Mouse (Mus musculus) right cerebral cortex, adult 2 months (tissue): ENCODE data around the gene Jmjd1c.
A peak's percentile ranks its signal among the peaks of the same experiment; 100 is the strongest.
"Not testable (repeated sequence)": the region's sequence is repeated elsewhere in the genome, so short reads cannot be mapped to it uniquely, and the experiment has no call there.

Source experiments
- DNase-seq, 2 experiments: peaks; one replicate each; pipeline ENCODE4 v3.0.0; 2021 to 2022; ENCODE audit warnings: low spot score in 2 of 2

The Jmjd1c gene

DNA sequence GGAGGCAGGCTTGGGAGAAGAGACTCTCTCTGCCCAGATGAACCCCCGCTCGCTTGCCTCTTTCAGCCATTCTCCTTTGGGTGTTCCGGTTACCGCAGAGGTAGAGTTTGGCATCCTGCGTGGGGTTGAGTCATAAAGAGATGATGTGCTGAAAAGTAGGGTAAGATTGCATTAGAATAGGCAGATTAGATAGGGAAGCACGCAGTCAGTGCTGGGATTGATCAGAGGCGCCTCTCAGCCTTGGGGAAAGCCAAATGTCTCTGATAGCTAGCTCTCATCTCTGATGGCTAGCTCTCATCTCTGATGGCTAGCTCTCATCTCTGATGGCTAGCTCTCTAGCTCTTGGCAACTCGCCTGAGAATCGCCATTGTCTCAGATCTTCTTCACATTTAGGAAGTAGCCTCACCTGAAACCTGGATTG is 4.9 kb downstream of the Jmjd1c start:
- DNase-seq: peak; percentile 58 to 62

DNA sequence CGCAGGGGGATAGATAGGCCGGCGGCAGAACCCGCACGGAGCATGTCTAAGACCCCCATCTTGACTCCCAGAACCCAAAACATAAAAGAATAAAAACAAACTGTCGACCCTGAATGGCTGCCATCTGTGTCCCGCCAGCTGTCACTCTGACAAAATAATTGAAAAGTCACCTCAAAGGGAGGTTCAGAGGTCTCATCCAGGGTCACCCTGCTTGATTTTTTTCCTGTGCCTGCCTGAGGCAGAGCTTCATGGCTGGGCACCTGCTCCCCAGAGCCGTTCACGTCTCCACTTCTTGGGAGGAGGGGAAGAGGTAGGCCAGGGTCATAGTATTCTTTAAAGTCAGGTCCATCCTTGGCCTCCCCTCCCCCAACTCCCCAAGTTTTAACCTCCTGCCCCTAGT is 8.6 kb downstream of the Jmjd1c start:
- no peak for DNase-seq

DNA sequence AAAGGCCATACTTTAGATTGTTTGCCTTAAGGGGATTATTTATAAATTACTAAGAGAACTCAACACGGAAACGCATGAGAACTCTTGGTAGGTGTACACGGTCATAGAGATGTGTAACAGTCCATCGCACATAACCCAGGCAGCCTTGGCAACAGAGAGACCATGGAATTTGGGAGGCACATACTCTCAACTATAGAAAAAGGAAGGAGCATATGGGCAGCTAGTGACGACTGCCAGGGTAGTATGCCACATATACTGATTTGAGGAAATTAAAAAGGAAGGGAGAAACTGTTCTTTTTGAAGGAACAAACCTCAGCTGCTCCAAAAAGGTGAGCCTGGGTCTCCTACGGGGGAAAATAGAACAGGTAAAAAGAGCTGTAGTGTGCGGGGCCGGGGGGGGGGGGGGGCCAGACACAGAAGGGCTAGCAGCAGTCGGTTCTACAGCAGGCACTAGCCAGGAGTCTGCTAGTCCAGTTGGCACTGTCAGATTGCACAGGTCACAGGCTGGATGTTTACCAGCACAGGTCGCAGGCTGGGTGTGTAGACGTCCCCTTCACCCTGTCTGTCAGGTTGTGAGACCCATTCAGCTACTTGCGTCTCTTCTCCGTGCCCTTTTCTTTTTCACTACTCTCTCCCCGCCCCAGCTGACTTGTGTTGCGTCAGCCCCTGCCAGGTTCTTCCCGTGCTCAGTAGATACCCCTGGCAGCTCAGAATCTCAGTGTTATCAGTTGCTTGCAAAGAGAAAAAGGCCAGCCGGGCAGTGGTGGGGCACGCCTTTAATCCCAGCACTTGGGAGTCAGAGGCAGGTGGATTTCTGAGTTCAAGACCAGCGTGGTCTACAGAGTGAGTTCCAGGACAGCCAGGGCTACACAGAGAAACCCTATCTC is 9.6 kb downstream of the Jmjd1c start:
- no peak for DNase-seq

DNA sequence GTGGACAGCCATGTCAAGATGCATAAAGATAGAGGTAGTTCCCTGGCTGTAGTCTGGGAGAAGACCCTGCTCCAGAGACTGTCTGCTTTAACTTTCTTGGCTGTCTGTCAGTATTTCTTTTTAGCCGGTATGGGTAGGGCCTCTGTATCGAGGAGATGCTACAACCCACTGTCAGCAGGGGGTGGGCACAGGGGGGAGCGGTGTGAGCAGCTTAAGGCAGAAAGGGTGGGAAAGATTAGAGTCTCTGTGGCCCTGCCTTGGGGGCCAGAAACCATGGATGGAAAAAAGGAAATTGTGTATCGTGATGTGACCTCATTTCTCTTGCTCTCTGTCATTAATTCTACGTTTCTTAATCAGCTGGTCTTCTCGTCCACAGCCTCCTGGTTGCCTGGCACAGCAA is 10.5 kb downstream of the Jmjd1c start:
- no peak for DNase-seq

DNA sequence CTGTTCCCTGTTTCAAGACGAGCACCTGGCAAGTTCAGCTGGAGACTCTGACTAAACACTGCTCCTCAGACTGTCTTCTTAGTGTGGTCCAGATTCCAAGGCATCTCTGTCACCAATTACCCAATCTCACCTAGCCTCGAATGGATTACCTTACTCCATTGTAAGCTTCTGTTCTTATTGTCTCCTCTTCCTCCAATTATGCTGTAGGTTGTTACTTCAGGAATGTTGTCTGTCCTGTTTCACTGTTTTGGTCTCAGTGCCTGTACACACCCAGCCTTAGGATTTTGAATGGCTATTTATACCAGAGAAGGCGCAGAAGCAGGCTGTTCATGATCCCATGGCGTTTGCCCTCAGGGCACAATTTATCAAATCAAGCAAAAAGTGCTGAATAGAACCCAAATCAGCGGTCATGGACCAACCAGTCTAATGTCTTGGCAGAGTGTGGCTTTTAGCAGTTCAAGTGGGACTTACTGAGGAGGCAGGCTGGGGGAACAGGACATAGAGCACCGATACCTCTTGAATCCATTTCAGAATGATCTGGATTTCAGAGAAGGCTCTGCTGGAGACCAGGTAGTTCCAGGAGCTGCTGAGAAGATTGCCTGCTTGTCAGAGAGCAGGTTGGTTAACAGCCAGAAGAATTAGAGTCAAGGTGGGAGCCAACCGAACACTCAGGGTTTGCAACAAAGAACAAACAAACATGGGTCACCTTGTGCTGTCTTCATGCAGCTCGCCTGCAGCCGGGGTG is 11.3 kb downstream of the Jmjd1c start:
- no peak for DNase-seq

DNA sequence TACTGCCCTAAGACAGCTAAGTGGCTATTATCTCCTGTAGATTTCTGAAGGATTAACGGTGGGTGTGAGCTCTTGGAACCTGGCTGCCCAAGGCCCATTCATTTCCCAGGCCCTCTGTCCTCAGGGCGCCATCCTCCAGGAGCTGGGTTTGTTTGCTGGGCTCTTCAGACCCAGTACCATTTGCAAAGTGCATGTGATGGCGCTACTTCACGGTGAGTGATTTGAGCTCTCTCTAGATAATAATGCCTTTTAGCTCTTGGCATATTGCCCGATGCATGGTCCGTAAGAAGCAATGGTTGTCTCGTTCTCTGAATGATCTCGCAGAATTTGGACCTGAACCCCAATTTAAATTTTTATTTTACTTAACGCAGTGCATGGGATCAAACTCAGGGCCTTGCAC is 12.2 kb downstream of the Jmjd1c start:
- no peak for DNase-seq

DNA sequence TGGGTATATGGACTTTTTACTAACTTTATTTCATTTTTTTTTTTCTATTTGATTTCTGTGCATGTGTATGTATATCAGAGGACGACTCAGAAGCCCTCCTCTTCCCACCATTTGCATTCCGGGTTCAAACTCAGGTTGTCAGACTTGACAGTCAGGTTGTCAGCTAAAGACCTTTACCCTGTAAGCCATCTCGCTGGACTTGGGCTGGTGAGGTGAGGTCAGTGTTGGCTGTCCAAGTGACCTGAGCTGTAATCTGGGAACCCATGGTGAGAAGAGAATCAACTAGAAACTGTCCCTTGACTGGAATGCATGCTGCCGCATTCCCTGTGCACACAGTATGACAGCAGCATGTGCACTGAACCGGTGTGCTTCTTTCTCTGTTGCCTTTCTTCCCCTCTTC is 13.7 kb downstream of the Jmjd1c start:
- DNase-seq: no peak

DNA sequence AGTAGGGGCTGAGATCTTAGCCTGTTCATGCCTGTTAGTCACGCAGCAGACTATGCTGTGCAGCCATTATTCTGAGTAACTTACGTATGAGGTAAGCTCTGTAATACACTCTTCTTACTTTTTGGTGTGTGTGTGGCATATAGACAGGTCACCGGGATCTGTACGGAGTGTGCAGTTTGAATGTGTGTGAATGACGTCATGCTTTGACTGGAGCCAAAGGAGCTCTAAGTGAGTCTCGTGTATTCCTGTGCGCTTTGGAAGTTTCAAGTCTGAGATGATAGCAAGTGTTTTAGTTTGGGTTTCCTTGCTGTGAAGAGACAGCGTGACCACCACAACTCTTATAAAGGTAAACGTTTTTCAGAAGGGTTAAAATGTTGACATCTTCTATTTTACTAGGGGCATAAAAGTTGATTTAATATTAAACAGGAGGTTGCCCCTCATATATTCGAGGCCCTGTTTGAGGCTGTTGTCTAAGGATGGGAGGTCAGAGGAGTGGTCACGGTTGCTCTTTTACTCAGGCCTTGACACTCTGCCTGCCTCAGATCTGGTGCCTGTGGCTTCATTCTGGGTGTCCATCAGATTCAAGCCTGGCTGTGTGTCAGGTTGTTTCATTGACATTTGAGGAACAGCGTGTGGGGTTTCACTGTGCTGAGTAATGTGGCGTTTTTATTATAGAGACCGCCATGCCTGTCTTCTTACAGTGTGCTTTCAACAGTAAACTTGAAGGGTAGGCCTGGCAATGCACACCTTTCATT is 15.3 kb downstream of the Jmjd1c start:
- no peak for DNase-seq

DNA sequence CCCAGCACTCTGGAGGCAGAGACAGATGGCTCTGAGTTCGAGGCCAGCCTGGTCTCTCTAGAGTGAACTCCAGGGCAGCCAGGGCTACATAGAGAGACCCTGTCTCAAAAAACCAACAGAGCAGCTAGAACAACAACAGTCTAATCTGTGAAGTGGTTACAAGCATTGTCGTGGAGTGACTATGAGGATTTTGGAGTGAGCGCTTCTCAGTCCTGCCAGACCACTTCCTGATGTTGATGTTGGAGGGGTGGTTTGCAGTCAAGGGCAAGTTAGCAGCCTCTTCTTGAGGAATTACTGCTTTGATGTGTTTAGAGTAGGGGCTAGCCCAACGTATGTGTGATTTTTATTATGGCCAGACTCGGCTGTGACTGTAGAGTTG is 15.9 kb downstream of the Jmjd1c start:
- no peak for DNase-seq

DNA sequence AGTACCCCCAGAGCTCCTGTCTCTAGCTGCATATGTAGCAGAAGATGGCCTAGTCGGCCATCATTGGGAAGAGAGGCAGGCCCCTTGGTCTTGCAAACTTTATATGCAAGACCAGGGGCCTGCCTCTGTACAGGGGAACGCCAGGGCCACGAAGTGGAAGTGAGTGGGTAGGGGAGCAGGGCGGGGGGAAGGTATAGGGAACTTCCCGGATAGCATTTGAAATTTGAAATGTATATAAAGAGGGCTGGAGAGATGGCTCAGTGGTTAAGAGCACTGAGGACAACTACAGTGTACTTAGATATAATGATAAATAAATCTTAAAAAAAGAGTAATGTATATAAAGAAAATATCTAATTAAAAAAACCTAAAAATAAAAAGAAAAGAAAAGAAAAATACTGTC is 17.0 kb downstream of the Jmjd1c start:
- not testable (repeated sequence) for DNase-seq

DNA sequence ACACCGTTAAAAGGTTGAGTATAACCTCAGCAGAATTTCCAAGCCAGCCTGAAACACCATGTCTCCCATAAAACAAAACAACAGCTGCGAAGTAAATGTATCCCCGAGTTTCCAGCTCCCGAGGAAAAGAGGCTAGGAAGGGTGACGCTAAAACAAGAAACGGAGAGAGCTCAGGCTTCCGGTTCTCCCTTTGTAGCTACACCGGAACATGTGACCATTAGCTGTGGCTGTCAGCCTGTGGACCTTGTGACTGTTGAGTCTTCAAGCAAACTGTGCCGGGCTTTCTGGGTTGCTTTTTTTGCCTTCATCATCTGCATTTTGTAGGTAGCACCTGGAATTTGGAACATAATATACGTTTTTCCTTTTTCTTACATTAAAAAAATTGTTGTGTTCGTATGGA is 17.9 kb downstream of the Jmjd1c start:
- no peak for DNase-seq

DNA sequence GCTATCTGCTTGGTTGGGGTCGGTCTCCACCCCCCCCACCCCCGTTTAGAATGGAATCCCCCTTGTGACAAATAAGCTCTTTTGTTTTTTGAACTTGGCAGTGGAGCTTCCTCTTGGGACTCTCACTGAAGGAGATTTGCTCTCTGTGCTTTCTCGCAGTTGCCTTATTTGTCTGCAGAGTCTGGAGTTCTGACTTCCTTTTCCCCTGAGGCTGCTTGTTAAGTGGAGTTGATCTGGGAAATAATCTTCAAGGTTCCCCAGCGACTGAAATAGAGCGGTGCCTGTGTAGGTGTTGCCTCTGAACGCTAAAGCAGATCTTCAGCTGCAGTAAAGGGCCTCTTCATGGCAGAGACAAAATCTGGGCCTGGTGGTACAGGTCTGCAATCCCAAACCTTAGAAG is 19.2 kb downstream of the Jmjd1c start:
- peak; percentile 51 for DNase-seq

DNA sequence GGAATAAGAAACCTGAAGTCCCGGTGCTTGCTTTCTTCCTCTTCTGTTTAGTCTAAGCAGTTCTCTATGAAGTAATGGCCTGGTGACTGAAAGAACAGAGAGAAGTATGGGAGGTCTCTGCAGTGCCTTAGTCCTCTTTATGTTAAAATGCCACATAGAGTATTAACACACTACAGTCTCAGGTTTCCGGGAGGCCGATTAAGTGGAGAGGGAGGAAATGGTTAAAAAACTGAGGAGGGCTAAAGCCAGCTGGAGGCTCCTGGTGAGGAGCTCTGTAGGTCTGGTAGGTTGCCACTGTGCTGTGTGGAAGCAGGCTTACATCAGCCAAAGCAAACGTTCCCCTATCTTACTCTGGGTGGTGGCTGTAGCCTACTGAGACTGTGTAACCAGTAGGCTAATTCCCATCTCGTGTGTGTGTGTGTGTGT is 19.8 kb downstream of the Jmjd1c start:
- DNase-seq: no peak

DNA sequence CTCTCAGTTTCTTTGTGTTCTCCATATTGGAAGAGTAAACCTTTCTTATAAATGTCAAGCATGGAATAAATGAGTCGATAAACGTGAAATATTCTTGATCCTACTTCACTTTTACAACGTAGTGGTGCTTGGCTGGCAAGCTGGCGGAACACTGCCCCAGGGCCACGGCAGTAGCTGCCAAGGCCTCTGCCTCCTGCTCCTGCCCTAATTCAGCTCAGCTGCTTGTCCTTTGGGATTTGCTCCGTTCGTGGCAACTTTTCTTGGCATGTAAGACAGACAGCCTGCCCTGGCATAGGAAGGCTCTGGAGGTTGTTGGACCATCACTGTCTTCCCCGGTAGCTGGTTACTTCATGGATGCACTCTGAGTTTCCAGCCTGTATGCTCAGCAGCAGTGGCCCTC is 20.3 kb downstream of the Jmjd1c start:
- no peak for DNase-seq

DNA sequence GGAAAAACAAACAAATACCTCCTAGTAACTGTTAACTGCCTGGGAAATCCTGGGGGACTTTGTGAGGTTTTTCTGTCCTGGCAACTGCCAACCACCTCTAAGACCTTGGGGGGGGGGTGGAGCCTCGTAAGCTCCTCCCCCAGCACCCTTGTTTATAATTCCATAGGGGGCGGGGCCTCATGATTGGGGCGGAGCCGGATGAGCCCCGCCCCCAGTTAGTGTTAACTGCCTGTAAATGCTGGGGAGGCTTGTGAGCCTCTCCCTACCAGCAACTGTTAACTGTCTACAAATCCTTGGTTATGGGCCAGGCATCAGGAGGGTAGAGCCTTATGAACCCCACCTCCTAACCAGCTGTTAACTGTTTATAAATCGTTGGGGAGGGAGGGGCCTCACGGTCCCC is 23.4 kb downstream of the Jmjd1c start:
- no peak for DNase-seq

DNA sequence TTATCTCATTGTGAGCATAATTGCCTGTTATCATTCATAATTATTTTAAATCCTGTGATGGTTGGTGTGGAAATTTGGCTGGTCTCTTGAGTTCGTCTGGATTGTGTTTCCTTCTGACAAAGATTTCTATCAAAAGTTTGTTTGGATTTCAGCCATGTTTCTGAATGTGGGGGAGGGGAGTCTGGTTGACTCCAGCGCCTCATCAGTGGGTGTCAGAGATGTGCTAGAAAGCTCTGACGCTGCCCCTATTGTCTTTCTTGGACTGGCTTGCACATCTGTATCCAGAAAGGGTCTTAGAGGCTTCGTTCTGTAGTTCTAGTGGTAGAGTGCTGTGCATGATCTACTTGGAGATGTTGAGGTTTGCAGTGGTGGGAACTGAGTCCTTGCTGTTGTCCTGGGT is 24.3 kb downstream of the Jmjd1c start:
- no peak for DNase-seq

DNA sequence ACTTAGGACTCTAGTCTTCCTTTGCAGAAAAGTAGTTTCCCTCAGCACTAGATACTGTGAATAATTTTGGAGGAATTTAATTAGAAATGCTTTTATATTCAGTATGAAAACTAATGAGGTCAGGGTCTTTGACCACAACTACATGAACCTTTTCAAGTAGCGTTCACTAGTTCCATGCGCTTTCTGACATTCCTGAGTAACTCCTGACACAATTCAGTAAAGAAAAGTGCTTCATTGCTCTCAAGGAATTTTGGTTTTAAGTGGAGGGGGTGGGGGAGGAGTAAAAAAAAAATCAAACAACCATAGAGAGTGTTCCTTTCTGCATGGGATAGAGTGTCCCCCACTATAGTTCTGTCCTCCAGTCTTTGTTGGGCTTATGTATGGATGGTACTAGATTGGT is 24.7 kb downstream of the Jmjd1c start:
- DNase-seq: no peak

DNA sequence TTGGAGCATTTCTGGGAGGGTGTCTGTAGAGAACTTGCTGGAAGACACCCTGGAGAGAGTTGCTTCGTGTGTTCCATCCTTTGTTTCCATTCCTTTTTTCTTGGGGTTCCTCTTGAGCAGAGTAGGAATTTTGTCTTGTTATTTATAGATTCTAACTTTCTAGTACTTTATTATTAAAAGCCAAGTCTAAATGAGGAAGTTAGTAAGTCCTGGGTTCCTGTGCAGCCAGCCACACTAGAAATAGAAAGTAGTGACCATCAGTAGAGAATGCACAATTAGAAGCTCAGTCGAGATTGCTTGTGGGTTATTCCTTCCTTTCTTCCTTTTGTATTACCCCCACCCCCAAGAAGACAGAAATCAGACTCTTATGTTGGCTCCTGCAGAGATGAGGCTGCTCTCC is 27.8 kb downstream of the Jmjd1c start:
- DNase-seq: no peak

DNA sequence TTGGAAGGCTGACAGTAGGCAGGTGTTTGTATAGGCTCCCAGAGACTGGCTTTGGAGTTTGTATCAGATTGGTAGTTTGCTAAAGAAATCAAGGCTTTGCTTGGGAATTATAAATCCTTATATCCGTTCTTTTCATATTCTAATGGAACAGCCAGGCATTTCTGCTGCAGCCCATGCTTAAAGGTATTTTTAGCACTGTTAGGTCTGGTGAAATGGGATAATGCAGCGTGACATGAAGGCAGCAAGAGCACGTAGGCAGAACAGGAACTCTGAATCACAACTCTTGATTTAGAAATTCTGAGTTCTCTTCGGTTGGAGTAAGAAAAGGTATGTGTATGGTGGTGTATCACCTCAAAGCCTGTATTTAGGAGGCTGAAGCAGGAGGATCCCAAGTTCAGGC is 28.2 kb downstream of the Jmjd1c start:
- DNase-seq: no peak

DNA sequence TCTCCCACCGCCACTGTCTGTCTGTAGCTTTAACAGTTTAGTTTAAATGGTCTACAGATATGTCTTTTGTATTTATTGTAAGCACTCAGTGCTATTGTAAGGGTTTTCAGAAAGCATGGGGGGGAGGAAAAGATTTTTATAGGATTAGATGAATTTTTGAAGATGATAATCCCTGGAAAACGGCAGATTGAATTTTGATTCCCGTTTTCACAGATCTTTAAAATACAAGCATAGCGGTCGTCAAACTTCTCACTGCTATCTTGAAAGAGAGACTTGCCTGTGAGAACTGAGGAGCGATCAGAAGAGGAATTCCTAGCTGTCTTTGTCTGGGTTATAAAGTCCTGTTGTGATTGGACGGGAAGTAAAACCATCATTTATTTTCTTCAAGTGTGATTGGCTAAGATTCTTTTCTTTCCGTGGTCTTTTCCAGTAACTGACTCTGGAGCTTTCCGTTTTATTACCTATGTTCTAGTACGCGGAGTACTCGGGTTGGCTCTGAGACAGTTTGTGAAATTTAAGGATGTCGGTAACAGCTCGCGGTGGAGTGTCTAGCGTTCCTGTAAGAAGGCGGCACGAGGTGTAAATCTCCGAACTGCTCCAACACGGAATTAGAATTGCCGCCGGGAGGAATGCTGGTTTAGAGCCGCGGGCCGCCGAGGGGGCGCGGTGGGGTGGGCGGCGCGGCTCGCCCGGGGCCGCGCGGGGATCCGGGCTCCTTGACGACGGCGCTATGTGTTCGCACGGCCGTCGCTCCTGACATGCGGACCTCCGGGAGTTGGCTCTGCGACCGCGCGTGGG is 30.3 kb downstream of the Jmjd1c start:
- DNase-seq: peak; percentile 74 to 78

DNA sequence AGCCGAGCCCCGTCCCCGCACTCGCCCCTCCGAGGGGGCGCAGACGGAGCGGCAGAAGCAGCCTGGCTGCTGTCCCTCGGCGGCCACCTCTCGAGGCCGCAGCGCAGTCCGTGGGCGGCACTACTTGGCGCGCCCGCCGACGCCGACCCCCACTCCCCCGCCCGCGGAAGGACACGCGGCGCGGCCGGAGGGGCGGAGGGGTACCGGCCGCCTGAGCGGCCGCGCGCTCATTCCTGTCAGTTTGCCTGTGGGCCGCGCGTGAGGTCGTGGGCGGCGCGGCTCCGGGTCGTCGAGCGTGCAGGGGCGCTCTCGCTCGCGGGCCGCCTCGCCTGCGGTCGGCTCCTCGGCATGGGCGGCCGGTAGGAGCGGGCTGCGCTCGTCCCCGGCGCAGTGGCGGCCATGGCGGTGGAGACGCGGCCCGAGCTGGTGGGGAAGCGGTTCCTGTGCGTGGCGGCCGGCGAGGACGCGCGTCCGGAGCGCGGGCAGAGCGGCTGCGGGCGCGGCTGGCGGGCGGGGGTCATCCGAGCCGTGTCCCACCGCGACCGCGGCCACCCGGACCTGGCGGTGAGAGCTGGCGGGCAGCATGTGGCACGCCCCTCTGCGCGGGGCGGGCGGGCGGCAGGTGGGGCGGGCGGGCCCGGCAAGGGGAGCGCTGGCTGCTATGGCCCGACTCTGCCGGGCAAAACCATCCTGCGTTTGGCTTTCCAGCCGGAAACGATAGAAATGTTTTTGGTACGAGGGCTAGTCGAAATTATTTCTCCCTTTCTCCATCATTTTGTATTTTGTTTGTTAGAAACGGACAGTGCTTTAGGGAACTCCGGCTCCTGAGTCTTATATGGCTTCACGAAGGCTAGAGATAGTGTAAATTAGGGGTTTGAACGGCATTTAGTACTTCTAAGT is 31.2 kb downstream of the Jmjd1c start:
- no peak for DNase-seq
